Mouse (Mus musculus): Measurements from ENCODE around the gene Tmco1. TPM values are rescaled to one million over a fixed set of nuclear protein-coding genes. Genes with fewer than 3 reads are reported as not detected.

Gene Tmco1
- polyA plus RNA-seq, 1 experiment = 59.8 TPM

DNA sequence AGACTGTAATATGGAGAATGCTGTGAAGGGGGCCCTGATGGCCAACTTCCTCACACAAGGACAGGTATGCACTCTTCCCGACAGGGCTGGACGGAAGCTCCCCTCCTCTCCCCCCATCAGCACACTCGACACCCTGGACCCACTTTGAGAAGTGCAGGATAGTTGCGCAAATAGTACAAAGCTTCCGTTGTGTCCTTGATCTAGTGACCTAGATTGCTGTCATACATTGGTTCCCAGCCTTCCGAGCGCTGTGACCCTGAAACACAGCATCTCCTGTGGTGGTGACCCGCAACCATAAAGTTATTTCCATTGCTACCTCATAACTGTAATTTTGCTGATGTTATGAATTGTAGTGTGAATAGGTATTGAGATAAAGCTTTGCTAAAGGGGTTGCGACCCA is 49.2 kb downstream of the Tmco1 start:
- Histone ChIP-seq H3K79me2 (ENCODE audit: control insufficient read depth, insufficient read depth) (no peaks in the 10 kb centered on the region), H3K36me3 (ENCODE audit: control insufficient read depth, insufficient read depth) (peaks cover 59% of the 10 kb centered on the region), H3K4me3 (ENCODE audit: insufficient read depth, poor library complexity, severe bottlenecking) (no peak overlapping the region), H3ac (ENCODE audit: control insufficient read depth, insufficient read length, low read depth) (no peak overlapping the region), H3K79me3 (ENCODE audit: low read depth) (no peaks in the 10 kb centered on the region), H3K27me3 (ENCODE audit: control insufficient read depth, insufficient read depth, insufficient read length) (no peaks in the 10 kb centered on the region)
- TF ChIP-seq MYOD1 (IDR thresholded peaks at IDR 0.05; ENCODE audit: control insufficient read depth, insufficient read length, low read depth) = no peak
- TF ChIP-seq MAX (IDR thresholded peaks at IDR 0.05) = no peak
- TF ChIP-seq USF1 (IDR thresholded peaks at IDR 0.05; ENCODE audit: low read depth) = no peak
- TF ChIP-seq CEBPB (IDR thresholded peaks at IDR 0.05; ENCODE audit: low read depth) = no peak
- no peak for TF ChIP-seq CTCF (IDR thresholded peaks at IDR 0.05; ENCODE audit: control insufficient read depth, insufficient read depth, insufficient read length)
- no peak for TF ChIP-seq MYOG (IDR thresholded peaks at IDR 0.05; ENCODE audit: control insufficient read depth, extremely low read depth, insufficient read length)
- no peak for TF ChIP-seq FOSL1 (IDR thresholded peaks at IDR 0.05; ENCODE audit: insufficient read depth, low read length, poor library complexity, severe bottlenecking)

DNA sequence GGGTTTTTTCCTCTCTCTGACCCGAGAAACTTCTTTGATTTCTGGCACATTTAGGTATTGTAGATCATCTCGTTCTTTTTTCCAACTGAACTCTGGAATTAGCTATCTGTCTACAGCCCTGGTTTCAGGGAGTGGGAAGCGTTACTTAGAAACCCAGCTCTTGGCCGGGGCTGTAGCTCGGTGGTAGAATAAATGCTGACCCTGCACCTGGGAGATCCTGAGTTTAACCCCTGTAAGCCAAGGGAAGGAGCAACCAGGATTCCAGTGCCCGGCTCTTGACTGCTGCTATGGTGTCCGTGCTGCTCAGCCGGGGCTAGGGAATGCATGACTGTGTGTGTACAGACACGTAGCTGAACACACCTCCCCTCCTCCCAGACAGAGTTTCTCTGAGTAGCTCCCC is 50.6 kb downstream of the Tmco1 start:
- TF ChIP-seq MYOD1 (IDR thresholded peaks at IDR 0.05; ENCODE audit: control insufficient read depth, insufficient read length, low read depth) = no peak
- no peak for TF ChIP-seq MYOG (IDR thresholded peaks at IDR 0.05; ENCODE audit: control insufficient read depth, extremely low read depth, insufficient read length)
- no peak for TF ChIP-seq MAX (IDR thresholded peaks at IDR 0.05)
- no peak for TF ChIP-seq CTCF (IDR thresholded peaks at IDR 0.05; ENCODE audit: control insufficient read depth, insufficient read depth, insufficient read length)
- TF ChIP-seq USF1 (IDR thresholded peaks at IDR 0.05; ENCODE audit: low read depth) = no peak
- TF ChIP-seq FOSL1 (IDR thresholded peaks at IDR 0.05; ENCODE audit: insufficient read depth, low read length, poor library complexity, severe bottlenecking) = no peak
- no peak for TF ChIP-seq CEBPB (IDR thresholded peaks at IDR 0.05; ENCODE audit: low read depth)
- no peak overlapping the region for H3K4me3 ChIP-seq (ENCODE audit: insufficient read depth, poor library complexity, severe bottlenecking)
- no peaks in the 10 kb centered on the region for H3K79me2 ChIP-seq (ENCODE audit: control insufficient read depth, insufficient read depth)
- H3K79me3 ChIP-seq (ENCODE audit: low read depth) = no peaks in the 10 kb centered on the region
- no peak overlapping the region for H3ac ChIP-seq (ENCODE audit: control insufficient read depth, insufficient read length, low read depth)
- peaks cover 60% of the 10 kb centered on the region for H3K36me3 ChIP-seq (ENCODE audit: control insufficient read depth, insufficient read depth)
- H3K27me3 ChIP-seq (ENCODE audit: control insufficient read depth, insufficient read depth, insufficient read length) = no peaks in the 10 kb centered on the region

DNA sequence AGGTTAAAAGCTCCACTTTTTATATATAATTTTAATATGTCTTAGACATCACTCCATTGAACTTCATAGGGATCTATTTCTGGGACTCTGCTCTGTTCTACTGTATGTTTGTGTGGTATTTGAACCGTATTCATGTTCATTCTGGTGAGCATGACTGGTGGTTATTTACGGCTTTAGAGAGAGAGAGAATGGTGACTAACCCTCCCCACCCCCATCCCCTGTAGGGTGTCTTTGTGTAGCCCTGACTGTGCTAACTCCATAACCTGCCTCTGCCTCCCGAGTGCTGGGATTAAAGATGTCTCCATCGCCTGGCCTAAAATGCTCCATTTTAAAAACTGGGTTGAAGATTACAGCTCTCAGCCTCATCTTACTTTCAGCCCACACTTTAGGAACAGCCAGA is 52.1 kb downstream of the Tmco1 start:
- no peak overlapping the region for H3ac ChIP-seq (ENCODE audit: control insufficient read depth, insufficient read length, low read depth)
- peaks cover 52% of the 10 kb centered on the region for H3K36me3 ChIP-seq (ENCODE audit: control insufficient read depth, insufficient read depth)
- H3K4me3 ChIP-seq (ENCODE audit: insufficient read depth, poor library complexity, severe bottlenecking) = no peak overlapping the region
- no peaks in the 10 kb centered on the region for H3K79me2 ChIP-seq (ENCODE audit: control insufficient read depth, insufficient read depth)
- no peaks in the 10 kb centered on the region for H3K27me3 ChIP-seq (ENCODE audit: control insufficient read depth, insufficient read depth, insufficient read length)
- H3K79me3 ChIP-seq (ENCODE audit: low read depth) = no peaks in the 10 kb centered on the region
- TF ChIP-seq CTCF (IDR thresholded peaks at IDR 0.05; ENCODE audit: control insufficient read depth, insufficient read depth, insufficient read length) = no peak
- TF ChIP-seq CEBPB (IDR thresholded peaks at IDR 0.05; ENCODE audit: low read depth) = no peak
- no peak for TF ChIP-seq USF1 (IDR thresholded peaks at IDR 0.05; ENCODE audit: low read depth)
- TF ChIP-seq MYOD1 (IDR thresholded peaks at IDR 0.05; ENCODE audit: control insufficient read depth, insufficient read length, low read depth) = no peak
- no peak for TF ChIP-seq MYOG (IDR thresholded peaks at IDR 0.05; ENCODE audit: control insufficient read depth, extremely low read depth, insufficient read length)
- TF ChIP-seq MAX (IDR thresholded peaks at IDR 0.05) = no peak
- TF ChIP-seq FOSL1 (IDR thresholded peaks at IDR 0.05; ENCODE audit: insufficient read depth, low read length, poor library complexity, severe bottlenecking) = no peak

DNA sequence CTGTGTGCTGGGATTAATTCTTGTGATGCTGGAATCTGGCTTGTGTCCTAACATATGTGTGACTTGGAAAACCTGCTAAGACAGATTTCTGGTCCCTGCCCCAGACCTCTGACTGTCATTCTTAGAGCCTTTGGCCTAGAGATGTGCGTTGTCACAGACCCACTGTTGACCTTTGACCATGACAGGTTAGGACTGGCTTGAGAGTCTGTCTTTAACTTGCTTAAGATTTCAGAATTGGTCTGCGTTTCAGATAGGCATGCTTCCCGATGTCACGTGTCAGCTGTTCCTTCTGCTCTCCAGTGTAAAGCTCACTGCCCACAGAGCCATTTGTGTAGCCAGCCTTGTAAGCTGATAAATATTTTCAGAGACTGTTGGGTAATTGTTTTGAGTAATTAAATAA is 54.6 kb downstream of the Tmco1 start:
- TF ChIP-seq USF1 (IDR thresholded peaks at IDR 0.05; ENCODE audit: low read depth) (no peak), MYOG (IDR thresholded peaks at IDR 0.05; ENCODE audit: control insufficient read depth, extremely low read depth, insufficient read length) (no peak), CEBPB (IDR thresholded peaks at IDR 0.05; ENCODE audit: low read depth) (no peak), FOSL1 (IDR thresholded peaks at IDR 0.05; ENCODE audit: insufficient read depth, low read length, poor library complexity, severe bottlenecking) (no peak), MYOD1 (IDR thresholded peaks at IDR 0.05; ENCODE audit: control insufficient read depth, insufficient read length, low read depth) (no peak), CTCF (IDR thresholded peaks at IDR 0.05; ENCODE audit: control insufficient read depth, insufficient read depth, insufficient read length) (no peak), MAX (IDR thresholded peaks at IDR 0.05) (no peak)
- Histone ChIP-seq H3ac (ENCODE audit: control insufficient read depth, insufficient read length, low read depth) (no peak overlapping the region), H3K4me3 (ENCODE audit: insufficient read depth, poor library complexity, severe bottlenecking) (no peak overlapping the region), H3K79me3 (ENCODE audit: low read depth) (no peaks in the 10 kb centered on the region), H3K79me2 (ENCODE audit: control insufficient read depth, insufficient read depth) (no peaks in the 10 kb centered on the region), H3K36me3 (ENCODE audit: control insufficient read depth, insufficient read depth) (peaks cover 52% of the 10 kb centered on the region), H3K27me3 (ENCODE audit: control insufficient read depth, insufficient read depth, insufficient read length) (no peaks in the 10 kb centered on the region)

DNA sequence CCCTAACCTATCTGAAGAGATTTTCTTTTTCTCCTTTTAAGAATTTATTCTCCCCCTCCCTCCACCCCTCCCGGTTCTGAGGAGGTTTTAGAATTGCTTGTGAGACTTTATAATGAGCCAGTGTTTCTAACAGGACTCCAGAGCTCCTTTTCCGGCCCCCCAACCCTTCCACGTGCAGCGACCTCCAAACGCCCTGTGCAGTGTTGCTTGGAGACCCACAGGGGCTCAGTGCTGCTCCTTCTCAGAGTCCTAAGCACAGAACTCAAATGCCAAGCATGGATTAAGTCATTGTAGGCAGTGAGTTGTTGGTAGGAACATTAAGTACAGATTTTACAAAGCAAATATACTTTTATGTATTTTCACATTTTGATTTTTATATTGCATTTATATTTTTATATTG is 55.1 kb downstream of the Tmco1 start:
- Histone ChIP-seq H3K79me2 (ENCODE audit: control insufficient read depth, insufficient read depth) (no peaks in the 10 kb centered on the region), H3K4me3 (ENCODE audit: insufficient read depth, poor library complexity, severe bottlenecking) (no peak overlapping the region), H3K36me3 (ENCODE audit: control insufficient read depth, insufficient read depth) (peaks cover 52% of the 10 kb centered on the region), H3ac (ENCODE audit: control insufficient read depth, insufficient read length, low read depth) (no peak overlapping the region), H3K27me3 (ENCODE audit: control insufficient read depth, insufficient read depth, insufficient read length) (no peaks in the 10 kb centered on the region), H3K79me3 (ENCODE audit: low read depth) (no peaks in the 10 kb centered on the region)
- TF ChIP-seq USF1 (IDR thresholded peaks at IDR 0.05; ENCODE audit: low read depth) (no peak), CTCF (IDR thresholded peaks at IDR 0.05; ENCODE audit: control insufficient read depth, insufficient read depth, insufficient read length) (no peak), CEBPB (IDR thresholded peaks at IDR 0.05; ENCODE audit: low read depth) (no peak), MAX (IDR thresholded peaks at IDR 0.05) (no peak), FOSL1 (IDR thresholded peaks at IDR 0.05; ENCODE audit: insufficient read depth, low read length, poor library complexity, severe bottlenecking) (no peak), MYOD1 (IDR thresholded peaks at IDR 0.05; ENCODE audit: control insufficient read depth, insufficient read length, low read depth) (no peak), MYOG (IDR thresholded peaks at IDR 0.05; ENCODE audit: control insufficient read depth, extremely low read depth, insufficient read length) (no peak)

DNA sequence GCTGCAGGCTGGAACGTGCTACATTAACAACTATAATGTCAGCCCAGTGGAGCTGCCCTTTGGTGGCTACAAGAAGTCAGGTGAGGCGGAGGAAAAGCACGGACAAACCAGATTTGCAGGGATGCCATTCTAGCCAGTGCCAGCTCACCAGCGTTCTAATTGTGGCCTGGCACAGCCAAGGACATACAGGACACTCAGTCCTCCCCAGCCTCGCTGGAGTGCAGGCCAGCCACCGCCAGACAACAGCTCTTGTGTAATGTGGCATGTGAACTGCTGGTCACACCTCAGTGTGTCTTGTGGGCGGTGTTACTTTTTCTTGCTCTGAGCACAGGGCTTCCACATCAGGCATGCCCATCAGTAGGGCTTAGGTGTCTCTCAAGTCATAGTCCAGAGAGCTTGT is 57.6 kb downstream of the Tmco1 start:
- peaks cover 48% of the 10 kb centered on the region for H3K36me3 ChIP-seq (ENCODE audit: control insufficient read depth, insufficient read depth)
- no peak overlapping the region for H3ac ChIP-seq (ENCODE audit: control insufficient read depth, insufficient read length, low read depth)
- no peaks in the 10 kb centered on the region for H3K79me2 ChIP-seq (ENCODE audit: control insufficient read depth, insufficient read depth)
- no peaks in the 10 kb centered on the region for H3K79me3 ChIP-seq (ENCODE audit: low read depth)
- no peak overlapping the region for H3K4me3 ChIP-seq (ENCODE audit: insufficient read depth, poor library complexity, severe bottlenecking)
- TF ChIP-seq MYOG (IDR thresholded peaks at IDR 0.05; ENCODE audit: control insufficient read depth, extremely low read depth, insufficient read length) = no peak
- H3K27me3 ChIP-seq (ENCODE audit: control insufficient read depth, insufficient read depth, insufficient read length) = no peaks in the 10 kb centered on the region

All from C2C12 (cell line).